Mouse (Mus musculus): ENCODE data around the gene Gprc5c.

GRCm38 (mm10) chr11:114844464-114845220, 6.3 kb upstream of the Gprc5c start:
- no peak for TF ChIP-seq CTCF (IDR thresholded peaks at IDR 0.05)
- no peak for TF ChIP-seq EP300 (IDR thresholded peaks at IDR 0.05)

Measured in lung, postnatal 0 days (tissue).